18 mouse cellular contexts compared by ENCODE assay signal in genomic region chr11:38075171-38075732, GRCm38 (mm10).
DNase-seq lines count a peak whose midpoint lies in the region; ATAC-seq lines count a peak whose summit lies in the region.
"Had no signal": no experiment of that assay in that cellular context is flagged by ENCODE, and none has a peak within 500 bp of the region (broad histone marks: within the 10 kb centered on the region; RNA-seq: fewer than 3 reads in every experiment).

No protein-coding gene starts in this region.

- no peak for ATAC-seq in hindbrain, embryonic 11.5 days (ENCODE audit: low FRiP score)
- no peak; the same call in 1 of the 2 replicates for ATAC-seq in hindbrain, embryonic 14.5 days (ENCODE audit: low FRiP score)
- ATAC-seq in midbrain, embryonic 11.5 days (ENCODE audit: low FRiP score), result 0 out of 2 replicates have a peak, but pooled peaks have one; percentile 44
- ATAC-seq in midbrain, embryonic 15.5 days (replicated peaks), result no peak
- ATAC-seq in hindbrain, embryonic 16.5 days, result no peak; the same call in 1 of the 2 replicates

- H3K27ac ChIP-seq in hindbrain, embryonic 11.5 days (ENCODE audit: low read depth, low read length), result no peak overlapping the region
- H3K27ac ChIP-seq in hindbrain, embryonic 14.5 days, result no peak overlapping the region
- no peak overlapping the region for H3K27ac ChIP-seq in midbrain, embryonic 11.5 days (ENCODE audit: low read depth, low read length)
- no peak overlapping the region for H3K27ac ChIP-seq in midbrain, embryonic 15.5 days
- H3K27ac ChIP-seq in hindbrain, embryonic 16.5 days (ENCODE audit: low read depth, low read length), result no peak overlapping the region

- no peaks in the 10 kb centered on the region for H3K36me3 ChIP-seq in hindbrain, embryonic 11.5 days (ENCODE audit: control insufficient read depth, insufficient read depth, low read length)
- no peaks in the 10 kb centered on the region for H3K36me3 ChIP-seq in hindbrain, embryonic 14.5 days (replicated peaks; ENCODE audit: control insufficient read depth, insufficient read depth)
- H3K36me3 ChIP-seq in midbrain, embryonic 11.5 days (ENCODE audit: control insufficient read depth, insufficient read depth, low read length), result no peaks in the 10 kb centered on the region
- H3K36me3 ChIP-seq in midbrain, embryonic 15.5 days (replicated peaks), result no peaks in the 10 kb centered on the region
- no peaks in the 10 kb centered on the region for H3K36me3 ChIP-seq in hindbrain, embryonic 16.5 days (ENCODE audit: control insufficient read depth, insufficient read depth, low read length)
- H3K36me3 ChIP-seq: G1E; heart, embryonic 12.5 days had no signal

- no peaks in the 10 kb centered on the region for H3K9me3 ChIP-seq in hindbrain, embryonic 11.5 days (ENCODE audit: control insufficient read depth, low read length)
- H3K9me3 ChIP-seq in hindbrain, embryonic 14.5 days (ENCODE audit: control insufficient read depth, low read length), result no peaks in the 10 kb centered on the region
- H3K9me3 ChIP-seq in midbrain, embryonic 11.5 days (ENCODE audit: control insufficient read depth, low read length), result no peaks in the 10 kb centered on the region
- no peaks in the 10 kb centered on the region for H3K9me3 ChIP-seq in midbrain, embryonic 15.5 days
- no peaks in the 10 kb centered on the region for H3K9me3 ChIP-seq in hindbrain, embryonic 16.5 days (ENCODE audit: control insufficient read depth, low read length)
- H3K9me3 ChIP-seq: G1E; heart, embryonic 12.5 days had no signal

- no peak overlapping the region for H3K4me3 ChIP-seq in hindbrain, embryonic 11.5 days (ENCODE audit: low read depth, low read length)
- no peak overlapping the region for H3K4me3 ChIP-seq in hindbrain, embryonic 14.5 days (replicated peaks; ENCODE audit: low read length)
- no peak overlapping the region for H3K4me3 ChIP-seq in midbrain, embryonic 11.5 days (ENCODE audit: low read depth, low read length)
- no peak overlapping the region for H3K4me3 ChIP-seq in midbrain, embryonic 15.5 days
- no peak overlapping the region for H3K4me3 ChIP-seq in hindbrain, embryonic 16.5 days (ENCODE audit: low read length)
- H3K4me3 ChIP-seq: heart, embryonic 12.5 days; myocyte had no signal

- 80% methylated on average over 11 of the region's 11 CpGs for WGBS in hindbrain, embryonic 11.5 days
- WGBS in hindbrain, embryonic 14.5 days, result 62% methylated on average over 11 of the region's 11 CpGs
- 76% methylated on average over 11 of the region's 11 CpGs for WGBS in midbrain, embryonic 11.5 days
- WGBS in midbrain, embryonic 15.5 days, result 61% methylated on average over 11 of the region's 11 CpGs
- 63% methylated on average over 11 of the region's 11 CpGs for WGBS in hindbrain, embryonic 16.5 days

- no peaks in the 10 kb centered on the region for H3K4me1 ChIP-seq in hindbrain, embryonic 11.5 days (replicated peaks; ENCODE audit: control insufficient read depth, insufficient read depth, low read length)
- H3K4me1 ChIP-seq in hindbrain, embryonic 14.5 days (replicated peaks; ENCODE audit: control insufficient read depth, insufficient read depth, low read length), result no peaks in the 10 kb centered on the region
- H3K4me1 ChIP-seq in midbrain, embryonic 11.5 days (ENCODE audit: control insufficient read depth, insufficient read depth, low read length), result no peaks in the 10 kb centered on the region
- no peaks in the 10 kb centered on the region for H3K4me1 ChIP-seq in midbrain, embryonic 15.5 days
- H3K4me1 ChIP-seq in hindbrain, embryonic 16.5 days (ENCODE audit: control insufficient read depth, insufficient read depth, low read depth, low read length), result no peaks in the 10 kb centered on the region
- H3K4me1 ChIP-seq: heart, embryonic 12.5 days had no signal

- H3K9ac ChIP-seq in hindbrain, embryonic 11.5 days (ENCODE audit: low read depth, low read length), result no peak overlapping the region
- no peak overlapping the region for H3K9ac ChIP-seq in hindbrain, embryonic 14.5 days
- H3K9ac ChIP-seq in midbrain, embryonic 11.5 days (ENCODE audit: low read length), result no peak overlapping the region
- H3K9ac ChIP-seq in midbrain, embryonic 15.5 days, result no peak overlapping the region
- H3K9ac ChIP-seq in hindbrain, embryonic 16.5 days (ENCODE audit: low read depth, low read length), result no peak overlapping the region
- H3K9ac ChIP-seq: heart, embryonic 12.5 days had no signal

- no peaks in the 10 kb centered on the region for H3K27me3 ChIP-seq in hindbrain, embryonic 11.5 days (ENCODE audit: control insufficient read depth, insufficient read depth, low read length)
- H3K27me3 ChIP-seq in hindbrain, embryonic 14.5 days (ENCODE audit: control insufficient read depth, insufficient read depth, low read length), result no peaks in the 10 kb centered on the region
- H3K27me3 ChIP-seq in midbrain, embryonic 11.5 days (ENCODE audit: control insufficient read depth, insufficient read depth, low read length), result no peaks in the 10 kb centered on the region
- H3K27me3 ChIP-seq in midbrain, embryonic 15.5 days (replicated peaks), result no peaks in the 10 kb centered on the region
- no peaks in the 10 kb centered on the region for H3K27me3 ChIP-seq in hindbrain, embryonic 16.5 days (replicated peaks; ENCODE audit: control insufficient read depth, insufficient read depth, low read length)
- H3K27me3 ChIP-seq: heart, embryonic 12.5 days had no signal

- peak; percentile 4 for DNase-seq in hindbrain, embryonic 11.5 days (ENCODE audit: low spot score)
- no peak for DNase-seq in hindbrain, embryonic 14.5 days (ENCODE audit: low spot score)
- no peak for DNase-seq in midbrain, embryonic 11.5 days (ENCODE audit: low spot score, missing footprints)
- DNase-seq in retina, embryonic 14.5 days (ENCODE audit: low spot score), result peak; percentile 57
- no peak for DNase-seq in Muller cell, postnatal 12 days (ENCODE audit: inconsistent ontology term)
- DNase-seq: adrenal gland, adult 8-10 months; cerebellum, adult 9-11 months; heart, postnatal 36 days; kidney, adult 11 months; kidney, postnatal 10 days; layer of hippocampus, adult 9-11 months; lung, adult 2 months; right cerebral cortex, postnatal 4 days had no signal

- H3K4me2 ChIP-seq in hindbrain, embryonic 11.5 days (replicated peaks; ENCODE audit: low read depth, low read length), result no peak overlapping the region
- no peak overlapping the region; the same call in 1 of the 2 replicates for H3K4me2 ChIP-seq in hindbrain, embryonic 14.5 days (replicated peaks)
- H3K4me2 ChIP-seq in midbrain, embryonic 11.5 days, result no peak overlapping the region
- no peak overlapping the region for H3K4me2 ChIP-seq in midbrain, embryonic 15.5 days
- H3K4me2 ChIP-seq in hindbrain, embryonic 16.5 days (ENCODE audit: low read length), result peak overlapping the region; percentile 20
- H3K4me2 ChIP-seq: heart, embryonic 12.5 days had no signal

Comparison
In these comparisons a context has a peak if more than half of its experiments do, and no peak if none do; other contexts are left out.
1. DNase-seq: peak in hindbrain, embryonic 11.5 days (single experiment) and retina, embryonic 14.5 days (single experiment); none in hindbrain, embryonic 14.5 days (single experiment), midbrain, embryonic 11.5 days (single experiment) and Muller cell, postnatal 12 days (single experiment).